Mouse (Mus musculus): ENCODE results near the gene Tyrobp. TPM values are rescaled to one million over a fixed set of nuclear protein-coding genes. Genes with fewer than 3 reads are reported as not detected.
A peak's percentile ranks its signal among the peaks of the same experiment; 100 is the strongest.

Gene Tyrobp
- polyA plus RNA-seq, 1 experiment from 2014 or later, result 38.6 TPM

GRCm38 (mm10) chr7:30430191-30430590 lies 16.6 kb downstream of the Tyrobp start:
- ATAC-seq (ENCODE audit: low FRiP score), result no peak
- 0 out of 2 replicates have a peak, but pooled peaks cover 4% of the 10 kb centered on the region for H3K4me1 ChIP-seq
- H3K27me3 ChIP-seq (replicated peaks), result no peaks in the 10 kb centered on the region
- WGBS, result 58% methylated on average over 2 of the region's 2 CpGs
- H3K27ac ChIP-seq (replicated peaks), result no peak overlapping the region
- H3K4me2 ChIP-seq, result no peak overlapping the region
- no peak overlapping the region for H3K4me3 ChIP-seq (replicated peaks)
- no peak overlapping the region for H3K9ac ChIP-seq (replicated peaks)
- peaks cover 3% of the 10 kb centered on the region for H3K36me3 ChIP-seq
- no peaks in the 10 kb centered on the region for H3K9me3 ChIP-seq (replicated peaks)

DNA sequence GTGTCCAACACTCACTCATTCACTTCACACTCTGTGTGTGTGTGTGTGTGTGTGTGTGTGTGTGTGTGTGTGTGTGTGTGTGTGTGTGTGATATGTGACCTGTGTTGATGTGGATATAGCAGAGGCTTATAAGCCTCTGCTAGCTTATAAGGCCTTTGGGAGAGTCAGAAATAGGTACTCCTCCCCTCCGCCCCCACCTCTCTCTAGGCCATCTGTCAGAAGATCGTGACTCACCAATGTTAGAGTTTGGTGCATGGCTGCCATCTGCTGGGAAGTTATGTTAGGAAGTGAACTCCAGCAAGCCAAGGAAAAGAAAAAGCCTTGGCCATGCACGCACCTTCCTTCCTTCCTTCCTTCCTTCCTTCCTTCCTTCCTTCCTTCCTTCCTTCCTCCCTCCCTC lies 18.2 kb downstream of the Tyrobp start:
- no peak overlapping the region for H3K27ac ChIP-seq (replicated peaks)
- H3K4me1 ChIP-seq, result 0 out of 2 replicates have a peak, but pooled peaks cover 4% of the 10 kb centered on the region
- H3K27me3 ChIP-seq (replicated peaks), result no peaks in the 10 kb centered on the region
- no peaks in the 10 kb centered on the region for H3K9me3 ChIP-seq (replicated peaks)
- no peak overlapping the region for H3K4me2 ChIP-seq
- ATAC-seq (ENCODE audit: low FRiP score), result peak; percentile 61; the same call in 1 of the 2 replicates
- no peak overlapping the region for H3K9ac ChIP-seq (replicated peaks)
- no peak overlapping the region for H3K4me3 ChIP-seq (replicated peaks)
- peaks cover 19% of the 10 kb centered on the region for H3K36me3 ChIP-seq
- 17% methylated on average over 3 of the region's 3 CpGs for WGBS

GRCm38 (mm10) chr7:30434238-30434637 lies 20.7 kb downstream of the Tyrobp start:
- Histone ChIP-seq H3K27ac (replicated peaks) (no peak overlapping the region), H3K4me2 (no peak overlapping the region)

DNA sequence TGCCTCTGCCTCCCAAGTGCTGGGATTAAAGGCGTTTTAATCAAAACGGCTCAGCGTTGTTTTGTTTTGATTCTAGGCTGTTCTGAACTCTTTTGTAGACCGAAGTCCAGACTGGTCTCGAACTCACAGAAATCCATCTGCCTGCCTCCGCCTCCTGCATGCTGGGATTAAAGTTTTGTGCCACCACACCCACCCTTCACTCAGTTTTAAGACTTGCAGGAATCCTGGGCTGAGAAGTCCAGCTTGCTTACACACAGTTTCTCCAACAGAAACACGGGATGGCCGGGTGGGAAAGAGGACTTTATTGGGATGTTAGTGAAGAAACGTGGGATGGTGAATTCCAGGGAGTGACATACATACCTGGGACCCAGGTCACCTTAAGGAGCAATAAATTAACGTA lies 21.1 kb downstream of the Tyrobp start:
- no peak overlapping the region for H3K4me3 ChIP-seq (replicated peaks)

More at GRCm38 (mm10) chr7:30434238-30434637, 20.7 kb downstream of the Tyrobp start:
- no peaks in the 10 kb centered on the region for H3K9me3 ChIP-seq (replicated peaks)
- WGBS, result 8% methylated on average over 10 of the region's 10 CpGs
- H3K9ac ChIP-seq (replicated peaks), result no peak overlapping the region
- H3K4me3 ChIP-seq (replicated peaks), result no peak overlapping the region
- no peaks in the 10 kb centered on the region for H3K27me3 ChIP-seq (replicated peaks)
- 0 out of 2 replicates have a peak, but pooled peaks cover 4% of the 10 kb centered on the region for H3K4me1 ChIP-seq
- no peak for ATAC-seq (ENCODE audit: low FRiP score)
- H3K36me3 ChIP-seq, result peaks cover 37% of the 10 kb centered on the region

GRCm38 (mm10) chr7:30435156-30435555 lies 21.6 kb downstream of the Tyrobp start:
- H3K9me3 ChIP-seq (replicated peaks), result no peaks in the 10 kb centered on the region
- 0 out of 2 replicates have a peak, but pooled peaks cover 4% of the 10 kb centered on the region for H3K4me1 ChIP-seq
- H3K36me3 ChIP-seq, result peaks cover 46% of the 10 kb centered on the region
- no peak overlapping the region for H3K4me2 ChIP-seq
- ATAC-seq (ENCODE audit: low FRiP score), result no peak
- H3K9ac ChIP-seq (replicated peaks), result no peak overlapping the region
- H3K27ac ChIP-seq (replicated peaks), result no peak overlapping the region
- H3K27me3 ChIP-seq (replicated peaks), result no peaks in the 10 kb centered on the region
- no peak overlapping the region for H3K4me3 ChIP-seq (replicated peaks)
- WGBS, result 46% methylated on average over 9 of the region's 9 CpGs

More for the DNA sequence above, 21.1 kb downstream of the Tyrobp start:
- Histone ChIP-seq H3K36me3 (peaks cover 41% of the 10 kb centered on the region), H3K27me3 (replicated peaks) (no peaks in the 10 kb centered on the region), H3K4me2 (no peak overlapping the region), H3K27ac (replicated peaks) (no peak overlapping the region), H3K9me3 (replicated peaks) (no peaks in the 10 kb centered on the region), H3K9ac (replicated peaks) (no peak overlapping the region), H3K4me1 (0 out of 2 replicates have a peak, but pooled peaks cover 4% of the 10 kb centered on the region)
- ATAC-seq (ENCODE audit: low FRiP score), result no peak
- WGBS, result 69% methylated on average over 10 of the region's 10 CpGs

- H3K9ac ChIP-seq (replicated peaks), result no peak overlapping the region
- no peak for ATAC-seq (ENCODE audit: low FRiP score)
- H3K4me1 ChIP-seq, result peaks cover 3% of the 10 kb centered on the region; the same call in 1 of the 2 replicates
- no peak overlapping the region for H3K4me2 ChIP-seq
- H3K4me3 ChIP-seq (replicated peaks), result no peak overlapping the region
- 21% methylated on average over 10 of the region's 10 CpGs for WGBS
- H3K9me3 ChIP-seq (replicated peaks), result no peaks in the 10 kb centered on the region
- H3K27me3 ChIP-seq (replicated peaks), result no peaks in the 10 kb centered on the region
- no peak overlapping the region for H3K27ac ChIP-seq (replicated peaks)
- peaks cover 60% of the 10 kb centered on the region for H3K36me3 ChIP-seq
Observed at GRCm38 (mm10) chr7:30436879-30437278, 23.3 kb downstream of the Tyrobp start.

DNA sequence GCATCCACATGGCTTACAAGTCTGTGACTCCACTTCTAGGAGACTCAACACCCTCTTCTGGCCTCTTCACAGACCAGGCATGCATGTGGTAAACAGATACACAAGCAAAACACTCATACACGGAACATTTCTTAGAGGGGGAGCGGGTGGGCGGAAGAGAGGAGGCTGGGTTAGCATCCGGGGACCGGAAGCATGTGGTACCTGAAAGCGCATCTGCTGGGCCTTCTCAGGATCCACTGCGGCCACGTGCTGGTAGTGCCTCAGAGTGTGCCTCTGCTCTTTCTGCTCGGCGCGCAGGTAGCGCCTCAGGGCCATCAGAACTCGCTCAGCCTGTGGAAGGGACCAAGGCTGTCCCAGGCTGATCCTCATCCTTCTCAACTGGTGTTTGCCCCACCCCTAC lies 26.2 kb downstream of the Tyrobp start:
- WGBS, result 83% methylated on average over 13 of the region's 13 CpGs
- H3K9ac ChIP-seq (replicated peaks), result no peak overlapping the region
- ATAC-seq (ENCODE audit: low FRiP score), result no peak

GRCm38 (mm10) chr7:30440697-30441096 lies 27.1 kb downstream of the Tyrobp start:
- no peak overlapping the region for H3K4me3 ChIP-seq (replicated peaks)
- H3K27me3 ChIP-seq (replicated peaks), result no peaks in the 10 kb centered on the region
- H3K9ac ChIP-seq (replicated peaks), result no peak overlapping the region
- peaks cover 32% of the 10 kb centered on the region for H3K4me1 ChIP-seq
- no peaks in the 10 kb centered on the region for H3K9me3 ChIP-seq (replicated peaks)
- H3K4me2 ChIP-seq, result no peak overlapping the region
- H3K27ac ChIP-seq (replicated peaks), result no peak overlapping the region
- no peak for ATAC-seq (ENCODE audit: low FRiP score)
- peaks cover 65% of the 10 kb centered on the region for H3K36me3 ChIP-seq
- WGBS, result 14% methylated on average over 5 of the region's 5 CpGs

More for the DNA sequence above, 26.2 kb downstream of the Tyrobp start:
- Histone ChIP-seq H3K36me3 (peaks cover 74% of the 10 kb centered on the region), H3K4me1 (peaks cover 31% of the 10 kb centered on the region), H3K27ac (replicated peaks) (no peak overlapping the region), H3K27me3 (replicated peaks) (no peaks in the 10 kb centered on the region), H3K9me3 (replicated peaks) (no peaks in the 10 kb centered on the region), H3K4me2 (no peak overlapping the region), H3K4me3 (replicated peaks) (no peak overlapping the region)

GRCm38 (mm10) chr7:30443696-30444095 lies 30.1 kb downstream of the Tyrobp start:
- Histone ChIP-seq H3K36me3 (peaks cover 42% of the 10 kb centered on the region), H3K27me3 (replicated peaks) (no peaks in the 10 kb centered on the region), H3K9ac (replicated peaks) (peak overlapping the region; percentile 97), H3K9me3 (replicated peaks) (no peaks in the 10 kb centered on the region), H3K4me1 (peaks cover 43% of the 10 kb centered on the region), H3K4me2 (peak overlapping the region; percentile 84), H3K4me3 (replicated peaks) (peak overlapping the region; percentile 83), H3K27ac (replicated peaks) (no peak overlapping the region; the same call in 1 of the 2 replicates)
- no peak for ATAC-seq (ENCODE audit: low FRiP score)
- 16% methylated on average over 9 of the region's 9 CpGs for WGBS

DNA sequence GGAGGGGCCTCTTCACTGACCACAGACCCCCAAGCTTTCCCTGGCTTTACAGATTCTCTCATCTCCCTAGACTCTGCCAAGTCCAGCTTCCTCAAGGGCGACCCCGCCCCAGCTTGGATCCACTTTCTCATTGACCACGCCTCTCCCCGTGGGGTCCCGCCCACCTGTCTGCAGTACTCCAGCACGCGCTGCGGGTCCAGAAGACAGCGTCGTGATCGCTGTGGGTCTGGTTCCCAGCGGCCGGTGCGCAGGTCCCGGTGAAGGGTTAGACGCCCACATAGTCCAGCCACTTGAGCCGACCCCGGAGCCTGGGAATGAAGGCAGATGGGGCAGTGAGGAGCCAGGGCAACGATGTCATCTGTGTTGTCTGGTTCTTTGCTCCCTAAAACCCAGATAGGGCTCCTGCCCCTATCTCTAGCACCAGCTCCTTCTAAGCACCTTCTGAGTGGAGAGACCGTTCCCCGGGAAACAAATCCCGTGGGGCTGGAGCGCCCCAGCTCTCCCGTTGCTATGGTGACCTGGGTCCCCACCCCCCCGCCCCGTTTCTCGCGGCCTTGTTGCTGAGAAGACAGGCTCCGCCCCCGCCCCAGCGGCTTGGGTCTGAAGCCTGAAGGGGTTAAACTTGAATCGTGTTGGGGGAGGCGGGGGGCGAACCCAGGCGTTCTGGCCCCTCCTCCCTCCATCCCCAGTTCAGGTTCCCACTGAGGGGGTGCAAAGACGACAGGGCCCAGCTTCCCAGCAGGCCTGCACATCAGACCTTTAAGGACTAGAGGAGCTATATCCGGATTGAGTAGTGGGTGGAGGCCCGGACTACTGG lies 30.8 kb downstream of the Tyrobp start:
- Histone ChIP-seq H3K4me1 (peaks cover 43% of the 10 kb centered on the region), H3K36me3 (peaks cover 35% of the 10 kb centered on the region), H3K4me2 (peak overlapping the region; percentile 84), H3K27me3 (replicated peaks) (no peaks in the 10 kb centered on the region), H3K9ac (replicated peaks) (peak overlapping the region; percentile 97), H3K4me3 (replicated peaks) (peak overlapping the region; percentile 83), H3K9me3 (replicated peaks) (no peaks in the 10 kb centered on the region), H3K27ac (replicated peaks) (peak overlapping the region; percentile 97)
- WGBS, result under 1% methylated on average over 38 of the region's 38 CpGs
- ATAC-seq (ENCODE audit: low FRiP score), result peak; percentile 65

- no peaks in the 10 kb centered on the region for H3K27me3 ChIP-seq (replicated peaks)
- H3K36me3 ChIP-seq, result peaks cover 28% of the 10 kb centered on the region
- peak; percentile 87 for ATAC-seq (ENCODE audit: low FRiP score)
- H3K4me2 ChIP-seq, result peak within 1 kb of the TSS; percentile 84
- peak within 1 kb of the TSS; percentile 83 for H3K4me3 ChIP-seq (replicated peaks)
- peaks cover 43% of the 10 kb centered on the region for H3K4me1 ChIP-seq
- under 1% methylated on average over 57 of the region's 72 CpGs for WGBS
- peak within 1 kb of the TSS; percentile 97 for H3K9ac ChIP-seq (replicated peaks)
- peak within 1 kb of the TSS; percentile 97 for H3K27ac ChIP-seq (replicated peaks)
- H3K9me3 ChIP-seq (replicated peaks), result no peaks in the 10 kb centered on the region
Observed at GRCm38 (mm10) chr7:30444971-30445751, 31.6 kb downstream of the Tyrobp start, which contains the start of gene Aplp1. TSS of gene Aplp1 (minus strand) at chr7:30445535.
